Mouse (Mus musculus) lung, embryonic 15.5 days (tissue): ENCODE data around the gene Abcg2. TPM values are rescaled to one million over a fixed set of nuclear protein-coding genes. Genes with fewer than 3 reads are reported as not detected.

Experiments
- ATAC-seq: fragments of 200-750 bp; cut with Nextera tagmentation; 2 replicates; pipeline ENCODE4 v1.8.0; 2017; ENCODE audit warnings: moderate number of reproducible peaks, borderline replicate concordance; ENCODE audit not compliant: low FRiP score, low TSS enrichment; ENCODE audit errors: extremely low read depth
- H3K27ac ChIP-seq: fragments of 300-500 bp; sonication (generic); 2 replicates; pipeline ENCODE4 v1.5.1; 2015; ENCODE audit warnings: moderate library complexity, mild to moderate bottlenecking, inconsistent platforms
- H3K27me3 ChIP-seq: fragments of 300-500 bp; sonication (generic); 2 replicates; pipeline ENCODE4 v1.6.1; 2015; ENCODE audit warnings: inconsistent platforms
- H3K36me3 ChIP-seq: fragments of 300-500 bp; sonication (generic); 2 replicates; pipeline ENCODE4 v1.6.1; 2015; ENCODE audit warnings: inconsistent platforms
- H3K4me1 ChIP-seq: fragments of 300-500 bp; sonication (generic); 2 replicates; pipeline ENCODE4 v1.6.1; 2015; ENCODE audit warnings: inconsistent platforms
- H3K4me2 ChIP-seq: fragments of 300-500 bp; sonication (generic); 2 replicates; pipeline ENCODE4 v1.6.1; 2015; ENCODE audit warnings: inconsistent platforms, mild to moderate bottlenecking, moderate library complexity
- H3K4me3 ChIP-seq: fragments of 300-500 bp; sonication (generic); 2 replicates; pipeline ENCODE4 v1.5.1; 2015; ENCODE audit warnings: mild to moderate bottlenecking, inconsistent platforms
- H3K9ac ChIP-seq: fragments of 300-500 bp; sonication (generic); 2 replicates; pipeline ENCODE4 v1.6.1; 2015; ENCODE audit warnings: inconsistent platforms
- H3K9me3 ChIP-seq: fragments of 300-500 bp; sonication (generic); 2 replicates; pipeline ENCODE4 v1.6.1; 2016; ENCODE audit warnings: inconsistent platforms
- WGBS: fragments of 180-500 bp; shearing (Covaris S2); methylation state at CpG from one replicate; pipeline ENCODE4 v1.1.7; 2015; 5-methylcytosine and 5-hydroxymethylcytosine counted together
- polyA plus RNA-seq: library from polyadenylated mRNA; unstranded; fragments of >200 nt; fragmentation: Nextera tagmentation; extraction: Ambion mirVana; gene quantifications from 2 replicates; pipeline ENCODE4 v1.2.1, GENCODE M21; 2015

Abcg2 gene
- polyA plus RNA-seq, 1 experiment from 2014 or later = 56.9 TPM

DNA sequence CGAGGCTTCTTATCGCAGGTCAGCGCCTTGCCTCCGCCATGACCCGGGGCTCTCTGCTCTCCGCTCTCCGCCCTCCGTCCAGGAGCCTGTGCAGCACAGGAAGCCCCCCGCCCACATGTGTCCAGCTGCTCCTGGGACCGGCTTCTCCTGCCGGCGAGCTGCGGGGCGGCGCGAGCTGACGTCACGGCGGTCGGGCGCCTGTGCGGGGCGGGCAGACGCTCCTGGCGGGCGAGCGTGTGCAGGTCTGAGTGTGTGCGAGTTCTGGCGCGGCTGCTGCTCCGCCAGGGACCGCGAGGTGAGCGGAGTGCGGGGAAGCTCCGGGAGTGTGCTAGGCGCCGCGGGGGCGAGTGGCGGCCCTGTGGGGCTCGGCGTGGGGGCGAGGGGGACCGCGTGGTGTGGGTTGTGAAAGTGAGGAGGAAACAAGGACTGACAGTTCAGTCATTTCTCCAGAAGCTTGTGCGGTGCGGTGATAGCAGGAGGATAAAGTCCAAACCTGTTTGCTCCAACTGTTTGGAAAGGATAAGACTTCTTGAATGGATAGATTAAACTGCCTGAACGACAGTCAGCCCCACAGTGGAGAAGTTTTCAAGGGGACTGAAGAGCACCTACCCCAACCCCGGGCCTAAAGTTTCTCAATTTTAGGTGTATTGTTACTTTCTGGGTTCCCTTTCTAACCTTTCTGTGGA, 56.2 kb downstream of the Abcg2 start:
- ATAC-seq = peak; percentile 93
- WGBS = under 1% methylated on average over 50 of the region's 50 CpGs
- Histone ChIP-seq H3K27ac (peak overlapping the region; percentile 45; the same call in 1 of the 2 replicates), H3K4me2 (peak overlapping the region; percentile 76), H3K9ac (peak overlapping the region; percentile 51), H3K27me3 (no peaks in the 10 kb centered on the region), H3K4me1 (peaks cover 12% of the 10 kb centered on the region), H3K4me3 (peak overlapping the region; percentile 59), H3K9me3 (no peaks in the 10 kb centered on the region), H3K36me3 (no peaks in the 10 kb centered on the region)

GRCm38 (mm10) chr6:58641056-58641799, 56.9 kb downstream of the Abcg2 start:
- Histone ChIP-seq H3K4me1 (peaks cover 12% of the 10 kb centered on the region), H3K4me3 (peak overlapping the region; percentile 59), H3K27me3 (no peaks in the 10 kb centered on the region), H3K9me3 (no peaks in the 10 kb centered on the region), H3K27ac (no peak overlapping the region), H3K36me3 (no peaks in the 10 kb centered on the region), H3K9ac (peak overlapping the region; percentile 51; the same call in 1 of the 2 replicates), H3K4me2 (peak overlapping the region; percentile 76)
- 17% methylated on average over 11 of the region's 11 CpGs for whole genome bisulfite sequencing
- ATAC-seq = no peak

GRCm38 (mm10) chr6:58642191-58642590, 57.9 kb downstream of the Abcg2 start:
- no peak overlapping the region for H3K4me3 ChIP-seq
- H3K9ac ChIP-seq = no peak overlapping the region
- ATAC-seq = peak; percentile 25; the same call in 1 of the 2 replicates
- peaks cover 12% of the 10 kb centered on the region for H3K4me1 ChIP-seq
- no peaks in the 10 kb centered on the region for H3K36me3 ChIP-seq
- H3K4me2 ChIP-seq = no peak overlapping the region
- no peaks in the 10 kb centered on the region for H3K27me3 ChIP-seq
- H3K9me3 ChIP-seq = no peaks in the 10 kb centered on the region
- WGBS = 54% methylated on average over 2 of the region's 2 CpGs
- no peak overlapping the region for H3K27ac ChIP-seq

DNA sequence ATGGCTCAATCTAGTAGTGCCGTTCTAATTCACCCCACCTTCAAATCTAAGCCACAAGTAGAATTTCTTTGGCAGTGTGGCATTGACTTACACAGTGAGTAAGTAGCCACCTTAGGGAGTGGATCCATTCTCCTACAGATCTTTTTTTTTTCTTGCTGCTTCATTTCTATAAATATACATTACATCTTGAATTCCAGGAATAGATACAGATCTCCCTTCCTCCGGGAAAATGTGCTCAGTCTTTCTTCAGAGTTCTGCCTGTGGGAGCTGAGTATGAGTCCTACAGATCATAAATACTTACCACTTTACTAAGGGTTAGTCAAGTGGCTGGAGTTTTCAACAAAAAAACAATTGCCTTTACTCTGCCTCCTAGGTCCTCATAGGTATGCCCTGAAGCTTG, 60.3 kb downstream of the Abcg2 start:
- H3K4me2 ChIP-seq = no peak overlapping the region
- H3K4me3 ChIP-seq = no peak overlapping the region
- peaks cover 12% of the 10 kb centered on the region for H3K4me1 ChIP-seq
- no peak overlapping the region for H3K27ac ChIP-seq
- no peaks in the 10 kb centered on the region for H3K36me3 ChIP-seq
- WGBS = 62% methylated on average over 2 of the region's 2 CpGs
- no peak for ATAC-seq
- no peaks in the 10 kb centered on the region for H3K27me3 ChIP-seq
- H3K9ac ChIP-seq = no peak overlapping the region
- H3K9me3 ChIP-seq = no peaks in the 10 kb centered on the region

DNA sequence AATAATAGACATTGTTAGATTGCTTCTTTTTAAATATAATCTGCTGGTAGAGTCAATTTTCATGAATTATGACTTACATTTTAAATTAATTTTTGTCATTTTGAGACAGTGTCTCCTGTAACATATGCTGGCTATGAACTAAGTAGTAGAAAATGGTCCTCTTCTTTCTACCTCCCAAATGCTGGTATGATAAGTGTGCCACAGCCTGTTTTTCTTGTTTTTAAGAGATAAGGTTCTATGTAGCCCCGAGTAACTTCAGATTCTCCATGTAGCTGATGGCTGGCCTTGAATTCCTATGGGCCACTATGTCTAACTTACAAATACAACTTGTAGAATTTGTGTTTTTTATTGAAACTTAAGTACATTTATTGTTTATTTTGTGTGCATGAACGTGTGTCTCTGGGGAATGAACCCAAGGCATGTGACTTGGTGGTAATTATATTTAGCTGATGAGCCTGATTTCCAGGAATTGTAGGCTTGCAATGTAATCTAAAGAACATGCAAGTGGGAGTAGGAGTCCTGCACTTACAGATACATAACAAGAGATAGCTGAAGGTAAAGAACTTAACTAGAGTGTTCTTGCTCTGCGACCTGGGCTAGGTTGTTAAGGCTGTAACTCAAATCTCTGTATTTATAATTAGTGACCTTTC, 63.9 kb downstream of the Abcg2 start:
- Histone ChIP-seq H3K4me2 (no peak overlapping the region), H3K9ac (no peak overlapping the region), H3K9me3 (no peaks in the 10 kb centered on the region), H3K4me1 (no peaks in the 10 kb centered on the region), H3K36me3 (no peaks in the 10 kb centered on the region), H3K4me3 (no peak overlapping the region), H3K27me3 (no peaks in the 10 kb centered on the region), H3K27ac (no peak overlapping the region)
- WGBS = 43% methylated on average over 3 of the region's 3 CpGs
- ATAC-seq = no peak

DNA sequence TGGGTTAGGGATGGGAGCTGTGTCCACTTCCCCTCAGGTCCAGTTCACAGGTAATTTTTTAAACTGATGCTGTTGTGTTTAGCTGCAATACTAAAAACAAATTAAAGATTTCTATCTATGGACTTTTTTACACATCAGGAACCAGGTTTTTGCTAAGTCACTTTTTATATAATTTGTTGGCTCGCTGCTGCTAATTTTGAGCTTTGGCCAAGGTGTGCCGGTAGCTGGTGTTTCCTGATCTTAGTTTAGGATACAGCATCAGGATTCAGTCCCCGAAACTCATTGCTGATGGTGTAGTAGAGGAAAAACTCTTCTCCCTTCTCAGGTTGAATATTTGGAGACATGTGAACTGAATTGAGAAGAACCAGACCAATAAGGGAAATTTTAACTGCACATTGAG, 65.8 kb downstream of the Abcg2 start:
- 92% methylated on average over 3 of the region's 3 CpGs for WGBS
- ATAC-seq = no peak
- Histone ChIP-seq H3K36me3 (no peaks in the 10 kb centered on the region), H3K4me3 (no peak overlapping the region), H3K9ac (no peak overlapping the region), H3K27me3 (no peaks in the 10 kb centered on the region), H3K9me3 (no peaks in the 10 kb centered on the region), H3K4me1 (no peaks in the 10 kb centered on the region), H3K4me2 (no peak overlapping the region), H3K27ac (no peak overlapping the region)

- Histone ChIP-seq H3K36me3 (no peaks in the 10 kb centered on the region), H3K27me3 (no peaks in the 10 kb centered on the region), H3K4me2 (no peak overlapping the region), H3K9ac (no peak overlapping the region), H3K27ac (no peak overlapping the region), H3K4me1 (no peaks in the 10 kb centered on the region), H3K9me3 (no peaks in the 10 kb centered on the region), H3K4me3 (no peak overlapping the region)
- 47% methylated on average over 1 of the region's 1 CpGs for WGBS
- ATAC-seq = no peak
Observed at GRCm38 (mm10) chr6:58651038-58651437, 66.7 kb downstream of the Abcg2 start.

DNA sequence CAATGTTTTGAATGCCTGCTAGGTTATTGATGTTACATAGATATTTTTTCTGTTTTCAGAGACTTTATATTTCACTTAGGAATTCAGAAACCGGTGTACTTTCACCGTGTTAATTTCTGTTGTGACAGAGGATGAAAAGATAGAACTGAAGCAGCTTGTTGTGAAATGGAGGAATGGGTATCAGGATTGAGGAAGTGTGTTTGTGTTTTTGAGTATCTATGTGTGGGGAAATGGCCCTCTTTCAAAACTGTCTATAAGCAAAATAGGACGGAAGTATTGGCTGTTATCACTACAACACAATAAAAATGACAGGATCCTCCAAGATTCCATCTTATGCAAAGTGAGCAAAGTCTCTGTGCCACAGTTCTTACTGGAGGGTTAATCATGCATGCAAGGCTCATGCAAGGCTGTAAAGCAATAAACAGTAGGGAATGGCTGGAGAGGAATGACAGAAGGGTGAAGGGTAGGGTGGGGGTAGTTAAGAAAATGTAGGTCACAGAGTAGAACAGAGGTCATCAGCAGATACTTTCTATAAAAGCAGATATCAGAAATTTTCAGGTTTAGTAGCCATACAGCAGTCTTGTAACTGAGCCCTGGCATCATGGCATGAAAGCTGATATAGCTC, 76.7 kb downstream of the Abcg2 start:
- no peak overlapping the region for H3K9ac ChIP-seq
- H3K27ac ChIP-seq = no peak overlapping the region
- no peak overlapping the region for H3K4me3 ChIP-seq

GRCm38 (mm10) chr6:58677802-58678201, 93.5 kb downstream of the Abcg2 start:
- 86% methylated on average over 1 of the region's 1 CpGs for WGBS
- no peaks in the 10 kb centered on the region for H3K4me1 ChIP-seq
- H3K27ac ChIP-seq = no peak overlapping the region
- no peaks in the 10 kb centered on the region for H3K9me3 ChIP-seq
- no peaks in the 10 kb centered on the region for H3K27me3 ChIP-seq
- H3K36me3 ChIP-seq = no peaks in the 10 kb centered on the region
- H3K4me3 ChIP-seq = no peak overlapping the region
- H3K4me2 ChIP-seq = no peak overlapping the region
- no peak overlapping the region for H3K9ac ChIP-seq
- ATAC-seq = no peak

More for the DNA sequence above, 76.7 kb downstream of the Abcg2 start:
- Histone ChIP-seq H3K4me1 (no peaks in the 10 kb centered on the region), H3K36me3 (no peaks in the 10 kb centered on the region), H3K4me2 (no peak overlapping the region), H3K27me3 (no peaks in the 10 kb centered on the region), H3K9me3 (no peaks in the 10 kb centered on the region)
- 75% methylated on average over 3 of the region's 3 CpGs for WGBS
- ATAC-seq = no peak

DNA sequence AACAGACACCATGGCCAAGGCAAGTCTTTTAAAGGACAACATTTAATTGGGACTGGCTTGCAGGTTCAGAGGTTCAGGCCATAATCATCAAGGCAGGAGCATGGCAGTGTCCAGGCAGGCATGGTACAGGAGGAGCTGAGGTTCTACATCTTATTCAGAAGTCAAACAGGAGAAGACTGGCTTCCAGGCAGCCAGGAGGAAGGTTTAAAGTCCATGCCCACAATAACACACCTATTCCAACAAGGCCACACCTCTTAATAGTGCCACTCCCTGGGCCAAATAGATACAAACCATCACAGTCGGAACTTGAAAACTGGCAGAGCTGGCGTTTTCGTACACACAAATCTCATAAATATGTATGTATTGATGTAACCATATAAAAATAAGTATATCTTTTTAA, 94.2 kb downstream of the Abcg2 start:
- H3K9me3 ChIP-seq = no peaks in the 10 kb centered on the region
- H3K27ac ChIP-seq = no peak overlapping the region
- no peaks in the 10 kb centered on the region for H3K4me1 ChIP-seq
- no peaks in the 10 kb centered on the region for H3K27me3 ChIP-seq
- no peak overlapping the region for H3K4me2 ChIP-seq
- H3K9ac ChIP-seq = no peak overlapping the region
- ATAC-seq = no peak
- WGBS = 91% methylated on average over 3 of the region's 3 CpGs
- H3K4me3 ChIP-seq = no peak overlapping the region
- H3K36me3 ChIP-seq = no peaks in the 10 kb centered on the region

GRCm38 (mm10) chr6:58691584-58691983, 107.3 kb downstream of the Abcg2 start:
- 48% methylated on average over 2 of the region's 2 CpGs for WGBS
- no peaks in the 10 kb centered on the region for H3K27me3 ChIP-seq
- H3K27ac ChIP-seq = no peak overlapping the region
- no peaks in the 10 kb centered on the region for H3K9me3 ChIP-seq
- no peak overlapping the region for H3K9ac ChIP-seq
- no peak; the same call in 1 of the 2 replicates for ATAC-seq
- no peak overlapping the region for H3K4me3 ChIP-seq
- no peaks in the 10 kb centered on the region for H3K4me1 ChIP-seq
- H3K36me3 ChIP-seq = 0 out of 2 replicates have a peak, but pooled peaks cover 3% of the 10 kb centered on the region
- H3K4me2 ChIP-seq = no peak overlapping the region
